Mouse (Mus musculus) embryonic facial prominence, embryonic 10.5 days (tissue): Measurements from ENCODE around the gene Umps. TPM values are rescaled to one million over a fixed set of nuclear protein-coding genes. Genes with fewer than 3 reads are reported as not detected.
A peak's percentile ranks its signal among the peaks of the same experiment; 100 is the strongest.

Source experiments
- DNase-seq: peaks from one replicate; pipeline ENCODE4 v3.0.0-alpha.2; 2017; ENCODE audit warnings: low spot score
- H3K27ac ChIP-seq: fragments of 300-500 bp; sonication (generic); replicated peaks from 2 replicates; pipeline ENCODE4 v1.5.1; 2016; ENCODE audit warnings: mild to moderate bottlenecking
- H3K27me3 ChIP-seq: fragments of 300-500 bp; sonication (generic); replicated peaks from 2 replicates; pipeline ENCODE4 v1.6.1; 2016; ENCODE audit warnings: low read depth, mild to moderate bottlenecking; ENCODE audit not compliant: poor library complexity, severe bottlenecking
- H3K36me3 ChIP-seq: fragments of 300-500 bp; sonication (generic); replicated peaks from 2 replicates; pipeline ENCODE4 v1.6.1; 2016; ENCODE audit warnings: mild to moderate bottlenecking, moderate library complexity
- H3K4me1 ChIP-seq: fragments of 300-500 bp; sonication (generic); 2 replicates; pipeline ENCODE4 v1.6.1; 2016
- H3K4me3 ChIP-seq: fragments of 300-500 bp; sonication (generic); 2 replicates; pipeline ENCODE4 v1.5.1; 2016; ENCODE audit warnings: mild to moderate bottlenecking, moderate library complexity
- H3K9me3 ChIP-seq: fragments of 300-500 bp; sonication (generic); 2 replicates; pipeline ENCODE4 v1.6.1; 2016; ENCODE audit warnings: mild to moderate bottlenecking
- WGBS: fragments of 180-500 bp; shearing (Covaris S2); methylation state at CpG from one replicate; pipeline ENCODE4 v1.1.7; 2016; 5-methylcytosine and 5-hydroxymethylcytosine counted together
- polyA plus RNA-seq: library from polyadenylated mRNA; unstranded; fragments of >200 nt; fragmentation: Nextera tagmentation; extraction: Ambion mirVana; gene quantifications from 2 replicates; pipeline ENCODE4 v1.2.1, GENCODE M21; 2016

The Umps gene
- polyA plus RNA-seq, 1 experiment from 2014 or later = 105 TPM

- WGBS = 89% methylated on average over 8 of the region's 8 CpGs
- no peaks in the 10 kb centered on the region for H3K27me3 ChIP-seq
- H3K36me3 ChIP-seq = peaks cover 37% of the 10 kb centered on the region
- peaks cover 72% of the 10 kb centered on the region for H3K4me1 ChIP-seq
- H3K4me3 ChIP-seq = no peak overlapping the region
- no peak overlapping the region; the same call in 1 of the 2 replicates for H3K27ac ChIP-seq
- no peak for DNase-seq
- H3K9me3 ChIP-seq = no peaks in the 10 kb centered on the region
Observed at GRCm38 (mm10) chr16:33937567-33937966, 29.3 kb downstream of the Umps start.

GRCm38 (mm10) chr16:33936885-33937284, 30.0 kb downstream of the Umps start:
- H3K4me3 ChIP-seq = no peak overlapping the region
- no peaks in the 10 kb centered on the region for H3K9me3 ChIP-seq
- peaks cover 40% of the 10 kb centered on the region for H3K36me3 ChIP-seq
- no peak for DNase-seq
- peaks cover 69% of the 10 kb centered on the region for H3K4me1 ChIP-seq
- H3K27me3 ChIP-seq = no peaks in the 10 kb centered on the region
- 88% methylated on average over 4 of the region's 4 CpGs for WGBS
- no peak overlapping the region for H3K27ac ChIP-seq

GRCm38 (mm10) chr16:33935407-33935785, 31.4 kb downstream of the Umps start:
- DNase-seq = no peak
- Histone ChIP-seq H3K36me3 (peaks cover 51% of the 10 kb centered on the region), H3K9me3 (no peaks in the 10 kb centered on the region), H3K27me3 (no peaks in the 10 kb centered on the region), H3K27ac (no peak overlapping the region), H3K4me3 (no peak overlapping the region), H3K4me1 (peaks cover 61% of the 10 kb centered on the region)
- WGBS = 95% methylated on average over 6 of the region's 6 CpGs

GRCm38 (mm10) chr16:33934701-33935406, 32.0 kb downstream of the Umps start:
- H3K27me3 ChIP-seq = no peaks in the 10 kb centered on the region
- DNase-seq = no peak
- peak overlapping the region; percentile 76 for H3K27ac ChIP-seq
- H3K9me3 ChIP-seq = no peaks in the 10 kb centered on the region
- WGBS = 76% methylated on average over 5 of the region's 5 CpGs
- H3K36me3 ChIP-seq = peaks cover 55% of the 10 kb centered on the region
- H3K4me1 ChIP-seq = peaks cover 56% of the 10 kb centered on the region
- no peak overlapping the region for H3K4me3 ChIP-seq

- DNase-seq = no peak
- Histone ChIP-seq H3K4me1 (peaks cover 41% of the 10 kb centered on the region), H3K27ac (no peak overlapping the region), H3K27me3 (no peaks in the 10 kb centered on the region), H3K4me3 (no peak overlapping the region), H3K36me3 (peaks cover 57% of the 10 kb centered on the region), H3K9me3 (no peaks in the 10 kb centered on the region)
- 92% methylated on average over 11 of the region's 11 CpGs for WGBS
Observed at GRCm38 (mm10) chr16:33933411-33933810, 33.4 kb downstream of the Umps start.

- DNase-seq = no peak
- peaks cover 53% of the 10 kb centered on the region for H3K36me3 ChIP-seq
- H3K27me3 ChIP-seq = no peaks in the 10 kb centered on the region
- no peaks in the 10 kb centered on the region for H3K9me3 ChIP-seq
- H3K27ac ChIP-seq = 0 out of 2 replicates have a peak overlapping the region, but pooled peaks have one; percentile 21
- H3K4me3 ChIP-seq = no peak overlapping the region
- H3K4me1 ChIP-seq = peaks cover 30% of the 10 kb centered on the region
- 65% methylated on average over 5 of the region's 5 CpGs for WGBS
Observed at GRCm38 (mm10) chr16:33932126-33932525, 34.7 kb downstream of the Umps start.

GRCm38 (mm10) chr16:33931682-33932081, 35.2 kb downstream of the Umps start:
- no peak for DNase-seq
- Histone ChIP-seq H3K36me3 (peaks cover 51% of the 10 kb centered on the region), H3K9me3 (no peaks in the 10 kb centered on the region), H3K4me1 (peaks cover 27% of the 10 kb centered on the region), H3K4me3 (no peak overlapping the region), H3K27ac (0 out of 2 replicates have a peak overlapping the region, but pooled peaks have one; percentile 21), H3K27me3 (no peaks in the 10 kb centered on the region)
- WGBS = 54% methylated on average over 2 of the region's 2 CpGs

- H3K27ac ChIP-seq = no peak overlapping the region; the same call in 1 of the 2 replicates
- 90% methylated on average over 6 of the region's 6 CpGs for WGBS
Observed at GRCm38 (mm10) chr16:33930785-33931184, 36.1 kb downstream of the Umps start.

GRCm38 (mm10) chr16:33928788-33929462, 37.9 kb downstream of the Umps start:
- 87% methylated on average over 9 of the region's 9 CpGs for WGBS
- Histone ChIP-seq H3K4me3 (no peak overlapping the region), H3K36me3 (peaks cover 64% of the 10 kb centered on the region), H3K9me3 (no peaks in the 10 kb centered on the region), H3K27ac (no peak overlapping the region), H3K27me3 (no peaks in the 10 kb centered on the region), H3K4me1 (peaks cover 14% of the 10 kb centered on the region)
- no peak for DNase-seq

More at GRCm38 (mm10) chr16:33930785-33931184, 36.1 kb downstream of the Umps start:
- Histone ChIP-seq H3K9me3 (no peaks in the 10 kb centered on the region), H3K4me3 (no peak overlapping the region), H3K36me3 (peaks cover 51% of the 10 kb centered on the region), H3K4me1 (peaks cover 25% of the 10 kb centered on the region), H3K27me3 (no peaks in the 10 kb centered on the region)
- no peak for DNase-seq

GRCm38 (mm10) chr16:33927263-33927824, 39.5 kb downstream of the Umps start:
- 75% methylated on average over 6 of the region's 6 CpGs for WGBS
- Histone ChIP-seq H3K36me3 (peaks cover 53% of the 10 kb centered on the region), H3K4me1 (peaks cover 20% of the 10 kb centered on the region), H3K27me3 (no peaks in the 10 kb centered on the region), H3K9me3 (no peaks in the 10 kb centered on the region), H3K4me3 (no peak overlapping the region), H3K27ac (no peak overlapping the region)
- no peak for DNase-seq

GRCm38 (mm10) chr16:33923758-33924157, 43.1 kb downstream of the Umps start:
- Histone ChIP-seq H3K9me3 (no peaks in the 10 kb centered on the region), H3K4me3 (no peak overlapping the region), H3K27me3 (no peaks in the 10 kb centered on the region), H3K4me1 (peaks cover 32% of the 10 kb centered on the region), H3K27ac (no peak overlapping the region), H3K36me3 (peaks cover 57% of the 10 kb centered on the region)
- no peak for DNase-seq
- WGBS = 92% methylated on average over 8 of the region's 8 CpGs

- WGBS = 74% methylated on average over 5 of the region's 5 CpGs
- H3K27ac ChIP-seq = peak overlapping the region; percentile 80
Observed at GRCm38 (mm10) chr16:33923001-33923316, 43.9 kb downstream of the Umps start.

More at GRCm38 (mm10) chr16:33923001-33923316, 43.9 kb downstream of the Umps start:
- H3K27me3 ChIP-seq = no peaks in the 10 kb centered on the region
- H3K4me1 ChIP-seq = peaks cover 34% of the 10 kb centered on the region
- no peak for DNase-seq
- no peak overlapping the region for H3K4me3 ChIP-seq
- peaks cover 58% of the 10 kb centered on the region for H3K36me3 ChIP-seq
- no peaks in the 10 kb centered on the region for H3K9me3 ChIP-seq
